Mouse (Mus musculus) liver, postnatal 0 days (tissue): ENCODE results near the gene Gm20431.

Source experiments
- CTCF ChIP-seq: sonication (generic); IDR thresholded peaks from 2 replicates; pipeline ENCODE4 v1.5.1; 2016; ENCODE audit warnings: antibody characterized with exemption, low read depth
- EP300 ChIP-seq: IDR thresholded peaks from 2 replicates; pipeline ENCODE4 v1.6.1; 2016; ENCODE audit warnings: antibody characterized with exemption, low read depth, mild to moderate bottlenecking

DNA sequence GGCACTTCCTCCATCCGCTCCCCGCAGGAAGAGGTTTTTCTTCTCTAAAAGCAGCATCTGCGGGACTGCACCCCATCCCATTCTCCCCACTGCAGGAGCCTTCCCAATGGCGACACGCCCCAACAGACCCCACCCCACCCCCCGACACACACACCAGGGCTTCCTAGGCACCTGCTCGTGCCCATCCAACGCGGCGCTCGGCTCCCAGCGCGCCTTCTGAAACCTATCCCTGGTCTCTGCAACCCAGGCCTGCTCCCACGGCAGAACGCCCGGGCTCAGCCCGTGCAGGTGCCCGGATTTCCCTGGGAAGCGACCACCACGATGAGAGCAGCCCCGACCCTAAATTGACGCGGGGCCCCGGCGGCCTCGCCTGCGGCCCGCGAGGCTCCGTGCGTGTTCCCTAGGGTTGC, 30.1 kb downstream of the Gm20431 start:
- TF ChIP-seq CTCF (no peak), EP300 (no peak)
